Mouse (Mus musculus) neural tube, embryonic 13.5 days (tissue): Measurements from ENCODE around the gene Clybl. TPM values are rescaled to one million over a fixed set of nuclear protein-coding genes. Genes with fewer than 3 reads are reported as not detected.

Experiments used
- ATAC-seq: fragments of 200-750 bp; cut with Nextera tagmentation; 2 replicates; pipeline ENCODE4 v1.8.0; 2017; ENCODE audit warnings: low read depth, mild to moderate bottlenecking, moderate TSS enrichment, moderate library complexity
- H3K27ac ChIP-seq: fragments of 300-500 bp; sonication (generic); replicated peaks from 2 replicates; pipeline ENCODE4 v1.5.1; 2015; ENCODE audit warnings: moderate library complexity, mild to moderate bottlenecking, inconsistent platforms
- H3K27me3 ChIP-seq: fragments of 300-500 bp; sonication (generic); 2 replicates; pipeline ENCODE4 v1.6.1; 2015; ENCODE audit warnings: mild to moderate bottlenecking, inconsistent platforms
- H3K36me3 ChIP-seq: fragments of 300-500 bp; sonication (generic); 2 replicates; pipeline ENCODE4 v1.6.1; 2015; ENCODE audit warnings: mild to moderate bottlenecking, inconsistent platforms
- H3K4me1 ChIP-seq: fragments of 300-500 bp; sonication (generic); replicated peaks from 2 replicates; pipeline ENCODE4 v1.6.1; 2015; ENCODE audit warnings: inconsistent platforms
- H3K4me2 ChIP-seq: fragments of 300-500 bp; sonication (generic); 2 replicates; pipeline ENCODE4 v1.6.1; 2015; ENCODE audit warnings: inconsistent platforms, mild to moderate bottlenecking, moderate library complexity
- H3K4me3 ChIP-seq: fragments of 300-500 bp; sonication (generic); 2 replicates; pipeline ENCODE4 v1.5.1; 2015; ENCODE audit warnings: mild to moderate bottlenecking, inconsistent platforms
- H3K9ac ChIP-seq: fragments of 300-500 bp; sonication (generic); 2 replicates; pipeline ENCODE4 v1.6.1; 2015; ENCODE audit warnings: moderate library complexity, mild to moderate bottlenecking, inconsistent platforms
- H3K9me3 ChIP-seq: fragments of 300-500 bp; sonication (generic); 2 replicates; pipeline ENCODE4 v1.6.1; 2016; ENCODE audit warnings: inconsistent platforms
- WGBS: fragments of 180-500 bp; shearing (Covaris S2); methylation state at CpG from one replicate; pipeline ENCODE4 v1.1.7; 2015; 5-methylcytosine and 5-hydroxymethylcytosine counted together
- polyA plus RNA-seq: library from polyadenylated mRNA; unstranded; fragments of >200 nt; fragmentation: Nextera tagmentation; extraction: Ambion mirVana; gene quantifications from 2 replicates; pipeline ENCODE4 v1.2.1, GENCODE M21; 2015

Clybl gene
- polyA plus RNA-seq, 1 experiment from 2014 or later, result 10.2 TPM

DNA sequence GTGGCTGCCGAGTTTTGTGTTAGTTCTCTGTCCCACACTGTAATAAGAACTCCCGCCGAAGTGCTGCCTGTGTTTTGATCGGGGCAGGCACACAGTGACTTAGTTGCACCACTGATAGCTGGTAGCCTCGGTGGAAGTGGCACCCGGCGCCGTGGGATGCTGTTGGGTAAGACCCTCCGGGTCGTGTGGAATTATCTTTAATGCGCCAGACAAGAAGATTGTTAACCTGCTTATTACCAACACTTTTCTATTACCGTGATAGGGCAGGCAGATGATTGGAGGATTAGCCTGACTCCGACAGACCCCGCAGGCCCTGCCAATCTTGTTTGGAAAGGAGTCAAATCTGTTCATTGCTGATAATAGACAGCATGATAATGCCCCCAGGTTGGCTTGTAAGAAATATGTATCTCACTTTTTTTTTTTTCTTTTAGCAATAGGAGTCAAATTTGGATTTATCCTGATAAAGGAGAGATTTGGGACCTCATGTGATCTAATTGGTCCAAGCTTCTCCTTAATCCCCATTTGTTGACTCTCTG, 5.2 kb upstream of the Clybl start:
- H3K4me3 ChIP-seq, result no peak overlapping the region
- H3K9me3 ChIP-seq, result no peaks in the 10 kb centered on the region
- no peak overlapping the region for H3K9ac ChIP-seq
- H3K36me3 ChIP-seq, result no peaks in the 10 kb centered on the region
- no peaks in the 10 kb centered on the region for H3K4me1 ChIP-seq
- WGBS, result 88% methylated on average over 14 of the region's 14 CpGs
- ATAC-seq, result no peak
- no peak overlapping the region for H3K27ac ChIP-seq
- H3K27me3 ChIP-seq, result 0 out of 2 replicates have a peak, but pooled peaks cover 3% of the 10 kb centered on the region
- no peak overlapping the region for H3K4me2 ChIP-seq

- Histone ChIP-seq H3K4me1 (peaks cover 3% of the 10 kb centered on the region; the same call in 1 of the 2 replicates), H3K27ac (no peak overlapping the region), H3K36me3 (no peaks in the 10 kb centered on the region), H3K4me2 (no peak overlapping the region), H3K9ac (no peak overlapping the region), H3K27me3 (0 out of 2 replicates have a peak, but pooled peaks cover 3% of the 10 kb centered on the region), H3K9me3 (no peaks in the 10 kb centered on the region), H3K4me3 (no peak overlapping the region)
- no peak for ATAC-seq
- WGBS, result 52% methylated on average over 16 of the region's 16 CpGs
Observed at GRCm38 (mm10) chr14:122179262-122179661, 2.2 kb upstream of the Clybl start.

- peak overlapping the region; percentile 67 for H3K4me3 ChIP-seq
- ATAC-seq, result no peak; the same call in 1 of the 2 replicates
- H3K27me3 ChIP-seq, result 0 out of 2 replicates have a peak, but pooled peaks cover 3% of the 10 kb centered on the region
- no peaks in the 10 kb centered on the region for H3K36me3 ChIP-seq
- H3K9ac ChIP-seq, result peak overlapping the region; percentile 69
- H3K27ac ChIP-seq, result no peak overlapping the region
- peak overlapping the region; percentile 64 for H3K4me2 ChIP-seq
- WGBS, result under 1% methylated on average over 12 of the region's 12 CpGs
- H3K4me1 ChIP-seq, result peaks cover 3% of the 10 kb centered on the region; the same call in 1 of the 2 replicates
- H3K9me3 ChIP-seq, result no peaks in the 10 kb centered on the region
Observed at GRCm38 (mm10) chr14:122181815-122182157, 282 bp downstream of the Clybl start.

GRCm38 (mm10) chr14:122182220-122182619, 716 bp downstream of the Clybl start:
- Histone ChIP-seq H3K9ac (no peak overlapping the region), H3K27ac (no peak overlapping the region), H3K4me1 (peaks cover 3% of the 10 kb centered on the region; the same call in 1 of the 2 replicates), H3K36me3 (no peaks in the 10 kb centered on the region), H3K9me3 (no peaks in the 10 kb centered on the region), H3K4me2 (peak overlapping the region; percentile 64), H3K4me3 (peak overlapping the region; percentile 67), H3K27me3 (0 out of 2 replicates have a peak, but pooled peaks cover 3% of the 10 kb centered on the region)
- no peak for ATAC-seq
- WGBS, result 85% methylated on average over 6 of the region's 6 CpGs

GRCm38 (mm10) chr14:122183974-122184373, 2.5 kb downstream of the Clybl start:
- 87% methylated on average over 11 of the region's 11 CpGs for WGBS
- Histone ChIP-seq H3K9ac (no peak overlapping the region), H3K4me2 (no peak overlapping the region), H3K4me1 (peaks cover 3% of the 10 kb centered on the region; the same call in 1 of the 2 replicates), H3K4me3 (no peak overlapping the region), H3K27ac (no peak overlapping the region), H3K9me3 (no peaks in the 10 kb centered on the region), H3K36me3 (no peaks in the 10 kb centered on the region), H3K27me3 (0 out of 2 replicates have a peak, but pooled peaks cover 3% of the 10 kb centered on the region)
- no peak for ATAC-seq

GRCm38 (mm10) chr14:122188250-122188649, 6.7 kb downstream of the Clybl start:
- ATAC-seq, result no peak
- no peaks in the 10 kb centered on the region for H3K27me3 ChIP-seq
- no peaks in the 10 kb centered on the region for H3K9me3 ChIP-seq
- H3K4me1 ChIP-seq, result no peaks in the 10 kb centered on the region
- no peak overlapping the region for H3K4me3 ChIP-seq
- 82% methylated on average over 5 of the region's 5 CpGs for WGBS
- H3K27ac ChIP-seq, result no peak overlapping the region
- no peaks in the 10 kb centered on the region for H3K36me3 ChIP-seq
- H3K9ac ChIP-seq, result no peak overlapping the region
- H3K4me2 ChIP-seq, result no peak overlapping the region

DNA sequence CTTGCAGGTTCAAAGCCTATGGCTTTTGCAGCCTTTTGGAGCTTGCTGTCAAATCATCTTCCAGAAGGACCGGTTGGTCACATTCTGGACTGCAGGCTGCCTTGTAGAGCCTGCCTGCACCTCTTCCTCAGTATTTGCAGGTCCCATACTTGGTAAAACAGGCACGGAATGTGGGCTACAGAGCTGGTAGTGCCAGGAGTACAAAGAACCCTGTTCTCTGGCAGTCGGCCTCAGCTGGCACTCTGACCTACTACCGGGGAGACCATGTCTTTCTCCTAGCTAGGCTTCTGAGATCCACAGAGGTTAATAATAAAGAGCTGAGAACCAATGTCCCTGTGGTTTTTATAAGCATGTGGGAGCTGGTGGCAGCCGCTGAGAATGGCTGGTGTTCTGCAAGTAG, 8.4 kb downstream of the Clybl start:
- no peak overlapping the region for H3K9ac ChIP-seq
- no peak for ATAC-seq
- H3K36me3 ChIP-seq, result no peaks in the 10 kb centered on the region
- no peaks in the 10 kb centered on the region for H3K9me3 ChIP-seq
- H3K27ac ChIP-seq, result no peak overlapping the region
- WGBS, result 75% methylated on average over 5 of the region's 5 CpGs
- no peaks in the 10 kb centered on the region for H3K27me3 ChIP-seq
- no peak overlapping the region for H3K4me2 ChIP-seq
- H3K4me3 ChIP-seq, result no peak overlapping the region
- H3K4me1 ChIP-seq, result no peaks in the 10 kb centered on the region

DNA sequence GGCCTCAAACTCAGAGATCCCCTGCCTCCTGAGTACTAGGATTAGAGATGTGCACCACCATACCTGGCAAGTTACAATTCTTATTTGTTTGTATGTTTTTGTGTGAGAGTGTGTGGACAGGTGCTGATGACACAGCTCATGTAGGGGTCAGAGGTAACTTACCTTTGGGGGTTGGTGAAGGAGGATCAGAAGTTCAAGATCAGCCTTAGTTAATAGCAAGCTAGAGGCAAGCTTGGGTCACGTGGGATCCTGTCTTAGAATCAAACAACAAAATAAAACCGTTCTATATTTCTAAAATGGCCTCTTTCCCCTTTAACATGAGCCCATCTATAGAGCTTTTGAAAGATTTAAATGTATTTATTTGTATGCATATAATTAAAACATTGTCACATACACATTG, 9.0 kb downstream of the Clybl start:
- no peak overlapping the region for H3K4me3 ChIP-seq
- H3K4me2 ChIP-seq, result no peak overlapping the region
- ATAC-seq, result 0 out of 2 replicates have a peak, but pooled peaks have one; percentile 13
- H3K36me3 ChIP-seq, result no peaks in the 10 kb centered on the region
- no peak overlapping the region for H3K9ac ChIP-seq
- no peaks in the 10 kb centered on the region for H3K27me3 ChIP-seq
- WGBS, result 33% methylated on average over 2 of the region's 2 CpGs
- H3K4me1 ChIP-seq, result no peaks in the 10 kb centered on the region
- H3K27ac ChIP-seq, result no peak overlapping the region
- H3K9me3 ChIP-seq, result no peaks in the 10 kb centered on the region

GRCm38 (mm10) chr14:122190941-122191510, 9.5 kb downstream of the Clybl start:
- H3K27ac ChIP-seq, result no peak overlapping the region
- peak; percentile 73 for ATAC-seq
- no peaks in the 10 kb centered on the region for H3K27me3 ChIP-seq
- no peak overlapping the region for H3K4me2 ChIP-seq
- no peaks in the 10 kb centered on the region for H3K4me1 ChIP-seq
- H3K9me3 ChIP-seq, result no peaks in the 10 kb centered on the region
- WGBS, result 16% methylated on average over 7 of the region's 7 CpGs
- H3K36me3 ChIP-seq, result no peaks in the 10 kb centered on the region
- no peak overlapping the region for H3K9ac ChIP-seq
- no peak overlapping the region for H3K4me3 ChIP-seq

DNA sequence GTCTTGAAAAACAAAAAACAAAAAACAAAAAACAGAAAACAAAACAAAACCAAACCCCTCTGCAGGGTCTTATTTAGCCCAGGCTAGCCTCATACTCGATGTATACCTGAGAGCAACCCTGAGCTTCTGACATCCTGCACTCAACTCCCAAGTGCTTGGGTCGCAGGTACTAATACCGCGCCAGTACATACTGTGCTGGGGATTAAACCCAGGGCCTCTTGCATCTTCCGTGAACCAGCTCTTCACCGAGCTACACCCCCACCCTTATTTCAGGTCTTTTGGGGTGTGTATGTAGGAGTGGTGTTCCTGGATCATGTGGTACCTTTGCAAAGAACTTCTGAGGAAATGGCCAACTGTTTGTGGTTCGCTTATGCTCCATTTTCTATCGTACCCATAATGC, 13.1 kb downstream of the Clybl start:
- Histone ChIP-seq H3K9me3 (no peaks in the 10 kb centered on the region; the same call in 1 of the 2 replicates), H3K4me1 (no peaks in the 10 kb centered on the region), H3K36me3 (no peaks in the 10 kb centered on the region), H3K4me3 (no peak overlapping the region), H3K27me3 (no peaks in the 10 kb centered on the region), H3K27ac (no peak overlapping the region), H3K9ac (no peak overlapping the region), H3K4me2 (no peak overlapping the region)
- 93% methylated on average over 8 of the region's 8 CpGs for WGBS
- ATAC-seq, result no peak

DNA sequence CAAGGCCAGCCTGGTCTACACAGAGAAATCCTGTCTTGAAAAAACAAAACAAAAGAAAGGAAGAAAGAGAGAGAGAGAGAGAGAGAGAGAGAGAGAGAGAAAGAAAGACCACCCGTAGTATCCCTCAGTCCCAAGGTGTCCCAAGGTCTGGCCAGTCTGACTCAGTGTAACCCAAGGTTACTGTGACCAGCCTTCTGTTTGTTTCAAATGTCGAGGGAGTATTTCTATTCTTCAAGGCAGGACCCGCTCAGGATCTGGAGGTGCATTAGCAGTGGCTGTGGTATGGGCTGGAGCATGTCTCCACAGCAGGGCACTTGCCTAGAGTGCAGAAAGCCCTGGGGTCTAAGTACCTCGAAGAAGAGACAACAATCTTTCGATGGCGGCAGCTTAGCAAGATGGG, 15.3 kb downstream of the Clybl start:
- ATAC-seq, result no peak
- Histone ChIP-seq H3K9me3 (no peaks in the 10 kb centered on the region; the same call in 1 of the 2 replicates), H3K27ac (no peak overlapping the region), H3K4me1 (no peaks in the 10 kb centered on the region), H3K4me2 (no peak overlapping the region), H3K27me3 (no peaks in the 10 kb centered on the region), H3K36me3 (no peaks in the 10 kb centered on the region), H3K4me3 (no peak overlapping the region), H3K9ac (no peak overlapping the region)
- 90% methylated on average over 6 of the region's 6 CpGs for WGBS

- H3K27ac ChIP-seq, result no peak overlapping the region
- H3K27me3 ChIP-seq, result no peaks in the 10 kb centered on the region
- H3K4me1 ChIP-seq, result no peaks in the 10 kb centered on the region
- no peaks in the 10 kb centered on the region; the same call in 1 of the 2 replicates for H3K9me3 ChIP-seq
- H3K9ac ChIP-seq, result no peak overlapping the region
- ATAC-seq, result no peak
- H3K36me3 ChIP-seq, result no peaks in the 10 kb centered on the region
- H3K4me3 ChIP-seq, result no peak overlapping the region
- no peak overlapping the region for H3K4me2 ChIP-seq
- WGBS, result 78% methylated on average over 14 of the region's 14 CpGs
Observed at GRCm38 (mm10) chr14:122200247-122200885, 18.9 kb downstream of the Clybl start.
